Mouse (Mus musculus) kidney, embryonic 15.5 days (tissue): Measurements from ENCODE around the gene Card6. TPM values are rescaled to one million over a fixed set of nuclear protein-coding genes. Genes with fewer than 3 reads are reported as not detected.
A peak's percentile ranks its signal among the peaks of the same experiment; 100 is the strongest.

Experiments used
- ATAC-seq: fragments of 200-750 bp; cut with Nextera tagmentation; replicated peaks from 2 replicates; pipeline ENCODE4 v1.8.0; 2017; ENCODE audit warnings: moderate TSS enrichment; ENCODE audit not compliant: low FRiP score
- H3K27ac ChIP-seq: fragments of 300-500 bp; sonication (generic); 2 replicates; pipeline ENCODE4 v1.5.1; 2015; ENCODE audit warnings: mild to moderate bottlenecking, inconsistent platforms
- H3K27me3 ChIP-seq: fragments of 300-500 bp; sonication (generic); 2 replicates; pipeline ENCODE4 v1.6.1; 2015; ENCODE audit warnings: inconsistent platforms
- H3K36me3 ChIP-seq: fragments of 300-500 bp; sonication (generic); 2 replicates; pipeline ENCODE4 v1.6.1; 2015; ENCODE audit warnings: inconsistent platforms
- H3K4me1 ChIP-seq: fragments of 300-500 bp; sonication (generic); 2 replicates; pipeline ENCODE4 v1.6.1; 2015; ENCODE audit warnings: inconsistent platforms
- H3K4me2 ChIP-seq: fragments of 300-500 bp; sonication (generic); 2 replicates; pipeline ENCODE4 v1.6.1; 2015; ENCODE audit warnings: moderate library complexity, mild to moderate bottlenecking, inconsistent platforms
- H3K4me3 ChIP-seq: fragments of 300-500 bp; sonication (generic); replicated peaks from 2 replicates; pipeline ENCODE4 v1.5.1; 2015; ENCODE audit warnings: mild to moderate bottlenecking, inconsistent platforms
- H3K9ac ChIP-seq: fragments of 300-500 bp; sonication (generic); 2 replicates; pipeline ENCODE4 v1.6.1; 2015; ENCODE audit warnings: mild to moderate bottlenecking, inconsistent platforms
- H3K9me3 ChIP-seq: fragments of 300-500 bp; sonication (generic); replicated peaks from 2 replicates; pipeline ENCODE4 v1.6.1; 2016; ENCODE audit warnings: inconsistent platforms
- WGBS: fragments of 180-500 bp; shearing (Covaris S2); methylation state at CpG from one replicate; pipeline ENCODE4 v1.1.7; 2015; ENCODE audit warnings: mixed read lengths; 5-methylcytosine and 5-hydroxymethylcytosine counted together
- polyA plus RNA-seq: library from polyadenylated mRNA; unstranded; fragments of >200 nt; fragmentation: Nextera tagmentation; extraction: Ambion mirVana; gene quantifications from 2 replicates; pipeline ENCODE4 v1.2.1, GENCODE M21; 2015

Card6 gene
- polyA plus RNA-seq, 1 experiment from 2014 or later: 2.1 TPM

- Histone ChIP-seq H3K9ac (no peak overlapping the region), H3K27ac (no peak overlapping the region), H3K36me3 (no peaks in the 10 kb centered on the region), H3K4me2 (no peak overlapping the region), H3K9me3 (no peaks in the 10 kb centered on the region), H3K4me1 (no peaks in the 10 kb centered on the region), H3K27me3 (peaks cover 7% of the 10 kb centered on the region; the same call in 1 of the 2 replicates), H3K4me3 (no peak overlapping the region)
- no peak for ATAC-seq
- 84% methylated on average over 6 of the region's 6 CpGs for WGBS
Measured at GRCm38 (mm10) chr15:5105891-5106290, 2.4 kb downstream of the Card6 start.

GRCm38 (mm10) chr15:5102312-5102711 is 6.0 kb downstream of the Card6 start:
- Histone ChIP-seq H3K4me1 (no peaks in the 10 kb centered on the region), H3K9me3 (no peaks in the 10 kb centered on the region), H3K27ac (no peak overlapping the region), H3K36me3 (no peaks in the 10 kb centered on the region), H3K4me3 (no peak overlapping the region), H3K27me3 (peaks cover 18% of the 10 kb centered on the region; the same call in 1 of the 2 replicates), H3K4me2 (no peak overlapping the region), H3K9ac (no peak overlapping the region)
- WGBS: 95% methylated on average over 4 of the region's 4 CpGs
- no peak for ATAC-seq

- ATAC-seq: no peak
- H3K36me3 ChIP-seq: no peaks in the 10 kb centered on the region
- no peak overlapping the region for H3K4me3 ChIP-seq
- H3K9ac ChIP-seq: no peak overlapping the region
- no peaks in the 10 kb centered on the region for H3K9me3 ChIP-seq
- peaks cover 15% of the 10 kb centered on the region; the same call in 1 of the 2 replicates for H3K27me3 ChIP-seq
- no peaks in the 10 kb centered on the region for H3K4me1 ChIP-seq
- WGBS: 98% methylated on average over 1 of the region's 1 CpGs
- no peak overlapping the region for H3K4me2 ChIP-seq
- no peak overlapping the region for H3K27ac ChIP-seq
Measured at GRCm38 (mm10) chr15:5097376-5097775, 11.0 kb downstream of the Card6 start.

DNA sequence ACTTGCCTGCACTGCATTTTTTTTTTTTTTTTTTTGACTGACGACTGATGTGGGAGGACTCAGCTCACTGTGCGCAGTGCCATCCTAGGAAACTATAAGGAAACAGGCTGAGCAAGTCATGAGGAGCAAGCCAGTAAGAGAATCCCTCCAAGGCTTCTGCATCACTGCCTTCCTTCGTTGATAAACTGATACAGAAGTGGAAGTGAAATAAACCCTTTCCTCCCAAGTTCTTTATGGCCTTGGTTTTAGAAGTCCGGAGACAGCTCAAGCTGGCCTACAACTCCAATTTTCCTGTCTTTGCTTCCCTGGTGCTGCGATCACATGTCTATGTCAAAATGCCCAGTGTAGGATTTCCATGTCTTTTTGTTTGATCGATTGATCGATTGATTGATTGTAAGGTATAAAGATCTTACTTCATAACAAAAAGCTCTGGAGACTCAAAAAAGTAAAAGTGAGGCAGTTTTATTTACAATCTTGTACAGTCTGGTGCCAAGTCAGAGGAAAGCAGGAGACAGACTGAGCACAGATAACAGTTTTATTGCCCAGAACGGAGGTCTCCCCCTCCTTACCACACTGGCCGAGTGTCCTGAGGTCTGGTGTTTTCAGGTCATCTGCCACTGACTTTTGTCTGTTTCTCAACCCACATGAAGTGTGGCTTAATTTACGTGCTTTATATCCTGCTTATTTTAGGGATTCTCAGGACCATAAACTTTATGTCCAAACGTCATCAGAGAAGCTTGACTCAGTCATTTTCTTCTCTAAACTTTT is 12.6 kb downstream of the Card6 start:
- 43% methylated on average over 11 of the region's 11 CpGs for WGBS
- peak; percentile 94 for ATAC-seq
- H3K4me3 ChIP-seq: no peak overlapping the region
- H3K27me3 ChIP-seq: peaks cover 11% of the 10 kb centered on the region; the same call in 1 of the 2 replicates
- no peaks in the 10 kb centered on the region for H3K4me1 ChIP-seq
- H3K27ac ChIP-seq: no peak overlapping the region
- H3K9me3 ChIP-seq: no peaks in the 10 kb centered on the region
- H3K36me3 ChIP-seq: no peaks in the 10 kb centered on the region
- H3K4me2 ChIP-seq: no peak overlapping the region
- H3K9ac ChIP-seq: no peak overlapping the region

GRCm38 (mm10) chr15:5090131-5090530 is 18.2 kb downstream of the Card6 start:
- WGBS: 87% methylated on average over 10 of the region's 10 CpGs
- ATAC-seq: no peak
- Histone ChIP-seq H3K9ac (no peak overlapping the region), H3K27ac (no peak overlapping the region), H3K27me3 (no peaks in the 10 kb centered on the region), H3K36me3 (no peaks in the 10 kb centered on the region), H3K4me2 (no peak overlapping the region), H3K4me3 (no peak overlapping the region), H3K9me3 (no peaks in the 10 kb centered on the region), H3K4me1 (no peaks in the 10 kb centered on the region)

GRCm38 (mm10) chr15:5088850-5089608 is 19.3 kb downstream of the Card6 start:
- Histone ChIP-seq H3K4me3 (no peak overlapping the region), H3K27me3 (no peaks in the 10 kb centered on the region), H3K4me2 (no peak overlapping the region), H3K9me3 (no peaks in the 10 kb centered on the region), H3K4me1 (no peaks in the 10 kb centered on the region), H3K27ac (no peak overlapping the region), H3K36me3 (no peaks in the 10 kb centered on the region), H3K9ac (no peak overlapping the region)
- 59% methylated on average over 7 of the region's 7 CpGs for WGBS
- 0 out of 2 replicates have a peak, but pooled peaks have one; percentile 18 for ATAC-seq

- H3K4me2 ChIP-seq: no peak overlapping the region
- H3K36me3 ChIP-seq: no peaks in the 10 kb centered on the region
- ATAC-seq: no peak
- H3K4me1 ChIP-seq: no peaks in the 10 kb centered on the region
- H3K9me3 ChIP-seq: no peaks in the 10 kb centered on the region
- no peak overlapping the region for H3K9ac ChIP-seq
- no peak overlapping the region for H3K27ac ChIP-seq
- no peaks in the 10 kb centered on the region for H3K27me3 ChIP-seq
- H3K4me3 ChIP-seq: no peak overlapping the region
- 27% methylated on average over 2 of the region's 2 CpGs for WGBS
Measured at GRCm38 (mm10) chr15:5086162-5086561, 22.2 kb downstream of the Card6 start.

- Histone ChIP-seq H3K4me1 (no peaks in the 10 kb centered on the region), H3K9me3 (no peaks in the 10 kb centered on the region), H3K36me3 (no peaks in the 10 kb centered on the region), H3K4me2 (no peak overlapping the region), H3K9ac (no peak overlapping the region), H3K27ac (no peak overlapping the region), H3K27me3 (no peaks in the 10 kb centered on the region), H3K4me3 (no peak overlapping the region)
- WGBS: 74% methylated on average over 1 of the region's 1 CpGs
- ATAC-seq: no peak
Measured at GRCm38 (mm10) chr15:5081235-5081634, 27.1 kb downstream of the Card6 start.

DNA sequence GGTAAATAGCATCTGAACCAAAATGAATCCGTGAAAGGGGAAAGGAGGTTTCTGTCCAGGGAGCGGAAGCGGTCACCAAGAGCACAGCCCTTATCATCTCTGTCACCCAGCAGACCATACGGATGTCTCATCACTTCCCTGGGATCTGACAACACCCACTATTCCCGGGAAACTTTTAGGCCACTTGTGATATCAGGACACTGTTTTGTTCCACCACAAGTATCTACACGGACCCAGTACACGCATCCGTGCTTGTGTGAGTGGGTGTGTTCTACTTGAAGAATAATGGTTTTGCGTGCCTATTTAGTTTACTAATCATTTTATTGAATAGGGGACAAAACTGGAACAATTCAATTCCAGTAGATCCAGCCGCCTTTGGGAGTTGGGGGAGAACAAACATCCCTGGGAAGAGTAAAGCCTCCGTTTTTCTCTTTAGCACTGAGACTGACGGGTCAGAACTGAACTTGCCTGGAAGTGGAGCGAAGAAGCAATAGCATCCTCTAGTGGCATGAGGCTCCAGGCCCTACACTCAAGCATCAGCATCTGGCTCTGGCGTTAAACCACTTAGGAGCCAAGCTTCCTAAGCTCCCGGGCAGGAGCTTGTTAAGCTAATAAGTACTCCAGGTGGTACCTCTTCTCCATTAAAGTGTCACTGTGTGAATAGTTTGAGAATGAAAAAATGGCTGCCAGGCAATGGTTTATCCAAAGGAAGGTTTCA is 39.4 kb downstream of the Card6 start:
- peak; percentile 54; the same call in 1 of the 2 replicates for ATAC-seq
- Histone ChIP-seq H3K4me2 (no peak overlapping the region), H3K36me3 (no peaks in the 10 kb centered on the region), H3K4me3 (no peak overlapping the region), H3K27me3 (no peaks in the 10 kb centered on the region), H3K9ac (no peak overlapping the region), H3K9me3 (no peaks in the 10 kb centered on the region), H3K4me1 (no peaks in the 10 kb centered on the region), H3K27ac (no peak overlapping the region)
- 60% methylated on average over 15 of the region's 15 CpGs for WGBS

- no peak within 1 kb of the TSS for H3K4me2 ChIP-seq
- H3K9ac ChIP-seq: no peak within 1 kb of the TSS
- H3K9me3 ChIP-seq: no peaks in the 10 kb centered on the region
- no peaks in the 10 kb centered on the region for H3K36me3 ChIP-seq
- no peaks in the 10 kb centered on the region for H3K4me1 ChIP-seq
- 0 out of 2 replicates have a peak, but pooled peaks have one; percentile 36 for ATAC-seq
- no peak within 1 kb of the TSS for H3K27ac ChIP-seq
- H3K27me3 ChIP-seq: no peaks in the 10 kb centered on the region
- no peak within 1 kb of the TSS for H3K4me3 ChIP-seq
Measured at GRCm38 (mm10) chr15:5063635-5064034, 44.7 kb downstream of the Card6 start, which contains the start of gene C7. Gene C7, minus strand, starts transcription at chr15:5063740.
